Mouse (Mus musculus) adipocyte (in vitro differentiated cells): ENCODE results near the gene Glyr1.

ENCODE experiments used
- DNase-seq: peaks from one replicate; pipeline ENCODE4 v3.0.0-alpha.2; 2016; ENCODE audit warnings: low spot score

Gene Glyr1

DNA sequence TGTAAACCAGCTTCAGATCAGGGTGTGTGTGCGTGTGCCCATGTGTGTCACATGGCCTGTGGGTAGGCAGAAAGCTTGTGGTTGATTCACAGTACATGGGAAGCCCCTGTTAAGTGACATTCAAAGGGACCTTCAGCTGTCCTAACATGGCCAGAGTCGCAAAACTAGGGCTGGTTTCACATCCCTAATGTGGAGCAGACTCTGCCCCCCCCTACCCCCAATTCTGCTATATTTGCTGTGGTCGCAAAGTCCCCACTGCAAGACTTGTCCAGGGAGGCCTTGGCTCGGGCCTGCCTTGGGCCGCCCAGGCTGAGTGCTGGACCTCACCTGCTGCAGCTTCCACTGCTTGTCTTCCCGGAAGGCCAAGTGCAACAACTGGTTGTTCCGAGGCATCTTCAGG, 38.4 kb downstream of the Glyr1 start:
- no peak for DNase-seq

DNA sequence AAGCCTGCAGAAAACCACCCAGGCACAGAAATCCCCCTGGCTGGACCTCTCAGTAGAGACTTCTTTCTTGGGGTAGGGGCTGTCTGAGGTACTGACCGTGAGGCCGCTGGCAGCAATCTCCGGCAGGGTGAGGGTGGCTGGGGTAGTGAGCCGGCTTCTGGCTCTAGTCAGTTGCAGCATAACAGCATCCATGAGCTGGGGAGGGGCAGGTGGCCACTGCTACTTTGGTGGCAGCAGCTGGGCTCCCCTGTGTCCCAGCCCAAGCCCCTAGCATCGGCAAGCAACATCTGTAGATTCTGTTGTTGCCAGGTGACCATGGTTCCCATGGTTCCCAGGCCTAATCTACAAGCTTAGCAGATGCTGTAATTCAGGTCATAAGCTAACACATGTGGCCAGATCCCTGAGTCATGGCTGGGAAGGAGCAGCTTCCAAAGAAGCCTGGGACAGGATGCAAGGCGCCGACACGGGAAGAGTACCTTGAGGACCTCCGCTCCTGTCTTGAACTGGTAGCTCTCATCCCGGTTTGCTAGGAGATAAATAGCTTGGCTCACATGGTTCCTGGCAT, 39.2 kb downstream of the Glyr1 start:
- peak; percentile 18 for DNase-seq

DNA sequence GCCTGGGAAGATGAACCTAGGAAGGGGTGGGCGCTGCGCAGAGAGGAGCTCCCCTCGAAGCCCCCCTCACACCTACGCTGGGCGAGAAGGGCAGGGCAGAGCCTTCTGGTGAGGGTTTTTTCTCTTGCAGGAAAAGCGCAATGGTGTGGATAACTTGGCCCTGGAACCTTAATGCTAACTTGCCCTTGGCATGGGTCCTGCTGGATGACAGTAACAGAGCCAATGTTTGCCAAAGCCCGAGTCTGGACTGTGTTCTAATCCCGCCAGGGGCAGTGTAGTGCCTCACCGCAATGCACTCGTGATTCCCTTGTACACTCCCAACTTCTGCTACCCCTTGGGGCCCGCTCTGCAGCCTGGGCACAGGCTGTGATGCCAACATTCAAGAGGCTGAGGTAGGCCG, 41.6 kb downstream of the Glyr1 start:
- peak; percentile 35 for DNase-seq

DNA sequence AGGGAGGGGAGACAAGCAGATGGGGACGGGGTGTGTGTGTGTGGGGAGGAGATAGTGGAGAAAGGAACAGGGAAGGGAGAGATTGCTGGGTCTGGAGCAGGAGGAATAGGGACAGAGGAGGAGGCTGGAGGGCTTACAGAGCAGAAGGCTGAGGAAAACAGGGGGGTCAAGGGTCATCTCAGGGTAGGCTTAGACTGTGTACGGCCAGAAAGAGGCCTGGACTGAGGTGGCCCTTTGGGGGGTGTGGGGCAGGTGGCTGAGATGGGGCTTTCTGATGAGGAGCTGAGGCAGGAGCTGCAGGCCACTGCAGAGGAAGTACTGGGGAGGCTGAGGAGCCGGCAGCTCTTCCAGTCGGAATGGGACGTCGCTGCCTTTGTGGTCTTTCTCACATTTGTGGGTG, 42.2 kb downstream of the Glyr1 start:
- no peak for DNase-seq

DNA sequence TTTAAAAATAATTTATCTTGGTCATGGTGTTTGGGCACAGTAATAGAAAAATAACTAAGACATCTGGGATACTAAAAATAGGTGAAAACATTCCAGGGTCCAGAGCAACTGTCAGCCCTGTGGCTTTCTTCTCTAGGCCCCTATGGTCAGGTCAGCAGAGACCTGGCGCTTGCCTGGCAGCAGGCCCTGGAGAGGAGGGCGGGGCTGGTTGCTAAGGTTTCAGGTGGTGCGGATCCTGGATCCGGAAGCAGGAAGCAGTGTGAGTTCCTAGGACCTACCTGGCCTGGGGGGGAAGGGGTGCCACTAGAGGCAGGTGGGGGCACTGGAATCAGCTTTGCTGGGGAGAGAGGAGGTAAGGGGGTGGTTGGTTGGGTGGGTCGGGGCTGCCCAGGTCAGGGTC, 42.6 kb downstream of the Glyr1 start, which contains the start of gene Smim22:
Gene Smim22 (plus strand): TSS at position 222 of the 400 bp plus-strand sequence.
- DNase-seq = no peak

DNA sequence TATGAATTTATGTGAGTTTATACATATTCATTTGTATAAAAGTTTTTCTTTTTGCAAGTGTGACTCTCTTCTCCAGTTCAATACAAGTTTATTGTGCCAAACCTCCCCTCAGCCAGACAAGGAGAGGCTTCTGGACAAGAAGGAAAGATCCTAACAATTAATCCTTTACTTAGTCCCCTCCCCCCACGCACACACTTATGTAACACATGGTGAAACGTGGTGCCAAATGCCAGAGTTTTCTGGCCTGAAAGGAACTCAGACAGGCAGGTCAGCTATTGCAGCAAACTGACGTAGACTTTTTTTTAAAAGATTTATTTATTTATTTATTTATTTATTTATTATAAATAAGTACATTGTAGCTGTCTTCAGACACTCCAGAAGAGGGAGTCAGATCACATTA, 49.1 kb downstream of the Glyr1 start:
- DNase-seq = peak; percentile 75

DNA sequence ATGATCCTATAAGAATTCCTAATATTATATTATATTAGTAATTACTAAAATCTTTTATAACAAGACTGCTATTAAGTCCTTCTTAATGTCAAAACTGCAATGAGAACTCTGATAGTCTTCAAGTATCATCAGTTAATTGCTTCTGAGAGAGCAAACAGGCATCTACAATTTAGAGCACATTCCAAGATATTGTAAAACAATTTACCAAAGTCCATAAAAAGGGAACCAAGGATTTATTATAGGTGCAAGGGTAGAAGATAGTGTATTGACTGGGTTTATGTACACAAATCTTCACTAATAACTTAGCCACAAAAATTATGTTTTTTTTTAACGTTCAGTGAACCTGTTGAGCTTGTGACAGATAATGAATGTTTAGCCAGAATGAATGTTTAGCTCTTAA, 50.7 kb downstream of the Glyr1 start:
- DNase-seq = no peak

DNA sequence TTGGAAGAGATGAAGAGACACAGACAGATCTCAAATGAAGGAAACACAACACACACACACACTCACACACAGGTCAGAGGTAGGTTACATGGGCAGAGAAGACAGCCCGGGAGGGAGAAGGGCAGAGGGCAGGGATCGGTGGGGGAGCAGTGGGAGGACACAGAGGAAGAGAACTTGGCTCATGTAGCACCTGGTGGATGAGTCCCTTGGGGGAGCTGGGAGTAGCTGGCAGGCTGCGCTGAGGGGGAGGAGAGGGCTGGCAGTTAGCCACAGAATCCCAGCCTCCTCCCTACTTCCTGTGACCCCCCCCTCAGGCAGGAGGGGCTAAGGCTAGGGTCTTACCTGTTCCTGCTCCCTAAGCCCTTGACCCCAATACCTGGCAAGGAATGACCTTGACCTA, 52.1 kb downstream of the Glyr1 start, which contains the start of gene Sept12:
Gene Sept12 (minus strand): TSS at position 300 of the 400 bp plus-strand sequence.
- no peak for DNase-seq

DNA sequence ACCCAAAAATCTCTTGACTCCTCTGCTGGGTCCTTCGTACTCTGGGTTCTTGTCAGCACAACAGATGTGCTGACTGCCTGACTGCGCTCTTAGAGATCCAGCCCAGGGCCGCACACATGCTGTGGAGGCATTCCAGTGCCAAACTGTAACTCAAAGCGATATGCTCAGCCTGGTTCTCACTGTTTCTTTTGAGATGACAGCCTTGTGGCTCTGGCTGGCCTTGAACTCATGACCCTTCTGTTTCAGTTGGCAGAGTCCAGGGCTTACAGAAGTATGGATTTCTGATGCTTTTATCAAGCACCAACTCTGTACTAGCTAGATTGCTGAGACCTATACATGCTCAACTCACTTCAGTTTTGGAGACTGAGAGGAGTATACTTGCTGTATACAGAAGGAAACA, 56.4 kb downstream of the Glyr1 start:
- DNase-seq = no peak

DNA sequence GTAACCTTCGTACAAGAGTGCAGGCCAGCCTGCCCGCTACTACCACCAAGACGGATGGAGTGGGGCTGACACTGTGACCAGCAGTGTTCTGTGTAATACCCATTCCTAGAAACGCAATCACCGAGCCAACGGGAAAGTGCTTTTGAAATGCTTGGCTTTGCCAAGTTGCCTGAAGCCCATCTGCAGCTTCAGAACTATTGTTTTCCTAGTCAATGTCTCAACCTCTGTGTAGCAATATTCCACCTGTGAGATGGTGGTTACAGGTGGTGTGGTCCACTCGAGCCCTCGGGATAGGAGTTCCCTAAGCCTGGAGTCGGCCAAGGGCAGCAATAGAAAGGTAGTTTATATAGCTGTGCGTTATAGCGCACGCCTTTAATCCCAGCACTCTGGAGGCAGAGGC, 64.9 kb downstream of the Glyr1 start:
- DNase-seq = no peak

DNA sequence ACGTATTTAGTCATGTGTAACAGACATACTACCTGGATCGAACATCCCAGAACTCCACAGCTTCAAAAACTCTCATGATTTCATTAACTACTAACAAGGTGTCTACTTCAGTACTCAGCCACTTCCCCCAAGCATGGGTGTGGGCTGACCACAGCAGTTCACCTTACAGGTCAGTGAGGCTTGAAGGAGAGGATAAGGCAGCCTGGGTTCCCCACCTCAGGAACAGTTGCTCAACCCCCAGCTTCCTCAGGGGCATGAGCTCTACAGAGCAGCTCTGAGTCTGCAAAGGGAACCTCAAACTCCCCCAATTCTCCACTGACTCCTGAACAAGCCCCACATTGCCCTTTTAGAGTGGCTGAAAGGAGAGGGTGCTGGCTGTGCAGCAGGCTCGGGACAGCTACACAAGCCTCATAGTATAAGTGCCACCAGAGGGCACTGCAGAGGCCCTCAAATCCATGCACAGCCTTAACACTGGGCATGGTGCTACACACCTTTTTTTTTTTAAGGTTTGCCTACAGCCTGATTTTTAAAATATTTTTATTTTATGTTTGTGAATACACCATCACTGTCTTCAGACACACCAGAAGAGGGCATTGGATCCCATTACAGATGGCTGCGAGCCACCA, 69.8 kb downstream of the Glyr1 start:
- DNase-seq = peak; percentile 74

DNA sequence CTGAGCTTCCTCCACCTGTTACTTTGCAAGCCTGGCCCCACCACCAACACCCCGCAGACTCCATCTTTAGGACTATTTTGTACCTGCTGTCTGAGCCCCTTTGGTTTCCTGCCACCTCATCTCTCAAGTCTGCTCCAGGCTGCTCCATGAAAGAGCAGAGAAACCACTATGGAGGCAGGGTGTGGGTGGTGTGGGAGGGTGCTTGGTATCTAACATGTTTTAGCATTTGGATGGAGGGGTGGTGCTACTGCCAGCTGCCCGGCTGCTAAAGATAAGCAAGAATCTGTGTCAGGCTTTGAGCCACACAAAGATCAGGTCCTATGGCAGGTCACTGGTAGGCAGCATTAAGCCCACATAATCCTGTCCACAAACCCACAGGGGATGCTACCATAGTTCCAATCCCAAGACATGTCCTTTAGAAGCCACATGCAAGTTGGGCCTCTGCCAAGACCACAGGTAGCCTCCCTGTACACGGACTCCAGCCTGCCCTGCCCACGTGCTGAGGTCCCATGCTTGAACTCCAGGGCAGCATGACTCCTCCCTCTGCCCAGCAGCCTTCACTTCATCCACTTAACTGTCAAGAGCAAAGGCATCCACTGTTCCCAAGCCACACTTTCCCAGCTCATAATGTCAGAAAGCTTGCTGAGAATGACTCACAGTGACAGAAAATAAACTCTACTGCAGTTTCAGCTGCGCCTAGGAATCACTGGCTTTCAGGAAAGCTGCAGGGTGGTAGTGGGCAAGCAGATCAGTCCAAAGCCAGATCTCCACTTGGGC, 71.2 kb downstream of the Glyr1 start:
- no peak for DNase-seq

DNA sequence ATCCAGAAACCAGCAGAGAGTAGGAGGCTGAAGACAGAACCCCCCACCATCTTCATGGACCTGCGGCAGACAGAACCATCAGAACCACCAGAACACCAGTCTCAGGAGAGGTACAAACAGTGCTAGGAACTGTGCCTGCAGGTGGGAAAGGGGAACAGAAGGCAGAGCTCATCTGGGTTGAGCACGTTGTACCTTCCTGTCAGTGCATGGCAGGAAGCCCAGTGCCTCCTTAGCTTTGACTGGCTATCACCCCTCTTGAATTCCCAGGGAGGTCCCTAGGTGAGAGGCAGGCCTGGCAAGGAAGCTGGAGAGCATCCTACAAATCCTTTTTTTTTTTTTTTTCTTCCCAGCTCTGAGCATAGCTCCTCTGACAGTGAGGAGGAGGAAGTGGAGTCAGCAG, 73.5 kb downstream of the Glyr1 start:
- DNase-seq = no peak

DNA sequence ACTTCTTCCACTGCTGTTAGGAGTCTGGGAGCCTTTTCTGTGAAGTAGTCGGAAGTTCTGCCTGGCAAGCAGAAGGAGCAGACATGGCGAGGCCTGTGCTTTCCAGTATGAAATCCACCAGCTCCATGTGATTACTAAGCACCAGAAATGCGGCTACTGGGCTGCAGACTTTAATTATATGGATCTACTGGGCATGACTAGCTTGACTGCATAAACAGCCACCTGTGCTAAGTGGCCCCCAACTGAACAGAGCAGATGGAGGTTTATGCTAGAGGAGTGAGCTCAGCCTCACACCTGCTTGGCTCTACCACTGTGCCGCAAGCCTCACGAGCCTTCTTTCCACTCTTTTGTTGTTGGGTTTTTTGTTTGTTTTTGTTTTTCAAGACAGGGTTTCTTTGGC, 75.1 kb downstream of the Glyr1 start:
- no peak for DNase-seq

DNA sequence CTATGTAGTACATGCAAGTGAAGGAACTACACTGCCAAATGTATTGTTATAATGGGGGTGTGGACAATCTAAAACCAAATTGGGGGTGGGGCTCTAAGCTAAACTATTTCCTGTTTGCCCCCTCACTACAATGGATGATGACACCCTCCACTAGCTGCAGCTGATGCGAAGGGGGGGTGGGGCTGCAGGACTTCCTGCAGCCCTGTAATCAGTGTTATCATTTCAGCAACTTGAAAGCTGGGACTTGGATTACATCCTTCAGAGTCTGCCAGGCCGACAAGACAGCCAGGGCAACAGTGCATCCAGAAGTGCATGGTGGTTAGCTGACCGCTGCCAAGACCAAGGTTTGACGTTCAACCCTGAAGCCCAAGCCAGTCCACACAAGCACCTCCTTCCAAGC, 78.0 kb downstream of the Glyr1 start:
- DNase-seq = no peak

DNA sequence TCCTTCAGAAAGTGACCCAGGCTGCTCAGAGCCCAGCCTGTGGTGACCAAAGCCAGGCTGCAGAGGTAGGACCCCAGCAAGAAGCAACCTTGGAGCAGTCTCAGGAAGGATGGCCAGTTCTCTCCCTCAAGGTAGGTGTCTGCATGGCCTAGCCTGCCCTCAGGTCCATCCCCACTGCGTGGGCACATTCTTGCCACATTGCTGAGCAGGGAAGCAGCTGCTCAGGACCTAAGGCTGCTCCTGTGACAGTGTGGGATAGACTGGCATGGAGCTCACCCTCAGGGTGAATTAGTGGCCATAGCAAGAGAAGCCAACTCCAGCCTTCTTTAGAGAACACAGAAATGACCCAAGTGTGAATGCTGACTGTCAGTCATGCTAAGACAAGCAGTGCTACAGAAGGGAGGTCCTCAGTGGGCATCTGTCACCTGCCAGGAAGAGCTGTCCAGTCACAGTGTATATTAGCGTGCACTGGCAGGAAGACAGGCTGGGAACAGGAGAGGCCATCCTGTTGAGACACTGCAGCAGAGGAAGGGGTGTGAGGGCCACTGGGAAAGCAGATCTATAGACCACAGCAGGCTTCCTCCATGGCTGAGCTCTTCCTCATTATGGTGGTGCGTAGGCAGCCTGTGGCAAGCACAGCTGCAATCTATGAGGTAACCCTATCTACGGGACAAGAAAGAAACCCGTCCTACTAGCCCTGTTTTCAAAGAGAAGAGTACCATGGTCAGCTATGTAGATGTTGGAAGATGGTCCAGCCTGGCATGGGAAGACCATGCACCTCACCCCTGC, 80.4 kb downstream of the Glyr1 start:
- no peak for DNase-seq

DNA sequence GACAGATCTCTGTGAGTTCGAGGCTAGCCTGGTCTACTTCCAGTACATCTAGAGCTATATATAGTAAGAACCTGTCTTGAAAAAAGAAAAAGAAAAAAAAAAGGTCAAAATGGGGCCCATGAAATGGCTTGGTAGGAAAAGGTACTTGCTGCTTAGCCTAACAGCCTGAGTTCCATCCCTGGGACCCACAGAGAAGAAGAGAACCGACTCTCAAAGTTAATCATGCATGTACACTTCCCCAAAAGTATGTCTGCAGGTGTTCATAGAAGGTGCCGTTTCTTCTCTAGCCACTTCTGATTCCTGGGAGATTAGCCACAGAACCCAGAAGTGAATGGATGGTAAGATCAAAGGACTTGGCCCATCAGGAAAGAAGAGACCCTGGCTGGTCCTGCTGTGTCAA, 81.2 kb downstream of the Glyr1 start:
- DNase-seq = no peak

DNA sequence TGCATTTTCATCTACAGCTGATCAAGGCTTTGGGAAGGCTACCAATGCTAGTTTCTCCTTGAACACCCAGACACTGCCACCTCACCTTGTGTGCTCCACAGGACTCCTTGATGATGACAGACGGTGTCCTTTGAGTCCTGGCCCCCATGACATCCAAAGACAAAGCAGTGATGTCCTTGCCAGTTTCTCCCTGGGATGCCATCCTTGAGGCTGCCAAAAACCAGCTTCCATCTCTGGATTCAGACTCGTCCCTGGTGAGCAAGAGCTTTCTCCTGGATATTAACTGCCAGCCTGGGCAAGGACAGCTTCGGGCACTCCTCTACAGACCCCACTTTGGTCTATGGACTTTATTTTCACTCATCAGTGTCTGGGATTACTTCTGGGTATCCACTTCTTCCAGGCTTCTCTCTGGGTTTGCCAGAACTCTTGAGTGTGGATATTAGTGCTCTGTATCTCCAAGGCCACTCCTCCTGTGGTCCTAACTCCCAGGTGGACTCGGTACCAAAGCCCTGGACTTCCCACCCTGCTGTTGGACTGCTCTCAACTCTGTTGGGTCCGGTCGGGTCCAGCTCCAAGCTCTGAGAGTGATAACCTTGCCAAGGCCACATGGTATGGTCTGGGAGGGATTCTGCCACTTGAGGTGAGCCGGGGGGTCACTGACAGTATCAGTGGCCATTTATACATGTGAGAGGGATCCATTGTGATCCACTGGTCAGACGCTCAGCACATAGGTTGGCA, 84.1 kb downstream of the Glyr1 start:
- no peak for DNase-seq

DNA sequence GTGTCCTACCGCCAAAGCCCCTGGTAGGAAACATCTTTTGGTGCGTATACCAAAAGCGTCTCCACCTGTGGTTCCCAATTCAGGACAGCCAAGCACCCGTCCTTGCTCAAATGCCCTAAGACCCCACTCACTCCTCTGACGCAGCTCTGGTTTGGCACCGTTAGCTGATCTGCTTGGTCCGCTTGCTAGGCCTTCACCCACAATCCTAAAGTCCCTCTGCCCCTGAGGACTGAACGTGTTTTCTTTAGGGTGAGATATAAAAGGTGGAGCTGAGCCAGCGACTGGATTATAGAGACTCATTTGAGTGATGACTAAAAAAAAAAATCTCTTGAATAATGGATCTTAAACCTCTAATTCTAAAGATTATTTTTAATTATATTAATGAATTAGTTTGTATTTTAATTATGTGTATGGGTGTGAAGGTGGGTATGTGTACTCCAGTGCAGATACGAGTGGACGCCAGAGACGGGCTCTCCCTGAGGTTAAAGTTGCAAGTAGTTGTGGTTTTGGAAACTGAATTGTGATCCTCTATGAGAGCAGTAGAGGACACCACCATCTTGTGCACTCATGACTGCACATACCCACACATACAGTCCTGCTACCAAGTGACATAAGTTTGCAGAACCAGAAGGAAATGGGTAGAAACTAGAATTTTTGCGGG, 84.8 kb downstream of the Glyr1 start:
- DNase-seq = no peak
